Mouse (Mus musculus): ENCODE results near the gene Kcnab1.

The Kcnab1 gene

DNA sequence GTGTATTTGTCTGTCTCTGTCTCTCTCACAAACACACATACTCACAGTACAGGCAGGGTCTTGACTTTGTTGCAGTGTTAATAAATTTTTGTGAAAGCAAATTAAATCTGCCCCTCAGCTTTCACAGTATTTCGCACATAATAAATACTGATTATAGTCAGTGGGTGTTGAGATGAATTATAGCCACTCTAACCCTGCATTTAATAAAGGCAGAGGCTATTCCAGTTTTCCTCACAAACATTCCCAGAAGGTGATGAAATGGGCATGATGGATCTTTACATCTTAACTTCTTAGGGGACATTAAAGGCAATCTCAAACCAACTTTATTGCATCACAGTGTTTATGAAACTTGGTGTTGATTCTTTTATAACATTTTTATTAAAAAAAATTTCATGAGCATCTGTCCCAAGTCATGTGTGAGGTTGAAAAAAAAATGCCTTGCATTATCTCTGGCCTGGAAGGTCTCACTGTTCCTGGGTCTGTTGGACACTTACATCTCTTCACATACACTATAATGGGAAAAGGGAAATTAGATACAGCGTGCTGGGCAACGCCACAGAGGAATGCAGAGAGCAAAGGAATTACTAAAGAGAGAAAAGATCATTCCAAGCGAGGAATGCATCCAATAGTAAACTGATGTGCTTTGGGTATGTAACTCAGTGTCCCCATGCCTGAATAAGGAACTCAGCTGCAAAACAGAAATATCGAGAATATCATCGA is 95.3 kb downstream of the Kcnab1 start:
- no peak for DNase-seq (ENCODE audit: low read depth, low spot score)

- DNase-seq (ENCODE audit: low read depth, low spot score) = no peak
Observed at GRCm38 (mm10) chr3:65205539-65206020, 96.4 kb downstream of the Kcnab1 start.

DNA sequence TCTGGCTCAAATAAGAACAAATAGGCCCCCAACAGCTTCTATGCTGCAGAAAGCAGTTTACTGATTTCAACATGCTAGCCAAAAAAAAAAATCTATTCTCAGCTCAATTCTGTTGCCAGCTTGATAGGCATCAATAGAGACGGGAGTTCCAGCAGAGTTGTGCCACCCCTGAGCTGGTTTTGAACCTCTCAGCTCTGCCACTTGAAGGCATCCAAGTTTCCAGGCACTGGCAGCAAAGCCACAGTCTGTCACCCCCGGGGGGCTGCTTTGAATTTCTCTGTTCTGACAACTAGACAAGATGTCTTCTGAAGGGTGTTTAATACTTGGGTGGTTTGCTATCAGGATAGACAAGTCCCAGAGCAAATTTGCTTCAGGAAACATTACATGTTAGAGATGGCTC is 104.5 kb downstream of the Kcnab1 start:
- DNase-seq (ENCODE audit: low read depth, low spot score) = no peak

GRCm38 (mm10) chr3:65214635-65215034 is 105.5 kb downstream of the Kcnab1 start:
- DNase-seq (ENCODE audit: low read depth, low spot score) = no peak

DNA sequence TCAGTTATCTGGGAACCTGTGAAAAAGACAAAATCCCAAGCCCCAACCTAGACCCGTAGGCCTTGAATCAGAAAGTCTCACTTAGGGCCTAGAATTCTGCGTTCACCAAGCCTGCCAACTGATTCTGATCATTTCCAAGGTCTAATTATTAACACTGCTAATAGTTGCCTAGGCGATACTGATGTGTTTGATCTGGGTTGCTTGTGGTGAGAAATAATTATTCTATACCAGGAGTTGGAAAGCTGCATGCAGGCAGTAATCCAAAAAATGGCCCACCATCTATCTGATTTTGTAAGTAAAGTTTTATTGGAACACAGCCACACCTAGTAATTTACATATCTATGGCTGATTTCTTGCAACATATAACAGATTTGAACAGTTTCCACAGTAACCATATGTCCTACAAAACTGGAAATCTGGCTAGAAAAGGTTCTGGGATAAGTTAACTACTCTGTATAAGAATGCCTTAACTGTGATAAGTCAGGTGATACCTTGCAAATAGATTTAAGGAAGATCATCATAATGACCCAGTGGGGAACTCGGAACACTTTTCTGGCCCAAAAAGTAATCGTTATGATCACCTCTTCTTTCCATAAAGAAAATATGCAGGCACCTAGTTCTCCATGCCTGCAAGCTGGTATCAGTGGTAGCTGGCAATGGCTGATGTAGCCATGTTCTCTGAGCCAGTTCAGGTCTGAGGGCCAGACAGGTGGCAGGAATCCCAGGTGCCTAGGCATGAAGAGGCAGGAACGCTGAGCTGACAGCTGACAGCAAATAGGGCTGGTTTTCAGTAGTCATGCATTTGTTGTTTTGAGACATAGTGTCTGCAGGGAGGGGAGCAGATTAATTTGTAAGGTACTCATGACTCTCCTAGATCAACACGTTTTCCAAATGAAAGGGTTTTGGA is 108.7 kb downstream of the Kcnab1 start:
- DNase-seq (ENCODE audit: low read depth, low spot score) = no peak

DNA sequence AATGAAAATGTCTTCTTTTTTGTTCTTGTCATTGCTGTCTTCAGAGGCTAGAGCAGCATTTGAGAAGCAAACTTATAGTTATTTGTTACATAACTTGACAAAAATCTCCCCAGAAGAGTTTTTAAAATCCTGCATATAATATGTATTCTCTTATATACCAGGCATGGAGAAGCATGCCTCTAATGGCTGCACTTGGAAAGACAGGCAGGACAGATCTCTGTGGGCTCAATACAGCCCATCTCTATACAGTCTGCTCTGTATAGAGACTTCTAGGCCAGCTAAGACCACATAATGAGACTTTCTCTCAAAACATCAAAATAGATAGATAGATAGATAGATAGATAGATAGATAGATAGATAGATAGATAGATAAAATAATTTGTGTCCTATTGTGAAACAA is 111.1 kb downstream of the Kcnab1 start:
- DNase-seq (ENCODE audit: low read depth, low spot score) = no peak

DNA sequence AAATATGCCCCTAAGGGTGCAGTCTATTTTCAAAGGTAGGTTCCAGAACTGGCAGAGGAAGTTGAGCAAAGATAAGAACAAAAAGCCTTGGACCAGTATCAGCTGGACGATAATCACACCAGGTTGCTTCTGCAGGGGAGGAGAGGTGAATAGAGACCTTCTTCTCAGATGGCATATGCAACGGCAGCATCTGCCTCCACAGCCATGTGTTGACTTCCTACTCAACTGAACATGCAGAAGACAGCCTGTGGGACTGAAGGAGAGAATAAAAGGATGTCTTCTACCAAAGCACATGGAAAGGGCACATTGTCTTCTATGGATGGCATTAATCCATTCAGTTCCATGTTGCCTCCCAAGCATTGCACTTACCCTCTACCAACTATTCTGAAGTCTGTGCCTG is 114.5 kb downstream of the Kcnab1 start:
- peak; percentile 49 for DNase-seq (ENCODE audit: low read depth, low spot score)

GRCm38 (mm10) chr3:65230978-65231377 is 121.8 kb downstream of the Kcnab1 start:
- no peak for DNase-seq (ENCODE audit: low read depth, low spot score)

DNA sequence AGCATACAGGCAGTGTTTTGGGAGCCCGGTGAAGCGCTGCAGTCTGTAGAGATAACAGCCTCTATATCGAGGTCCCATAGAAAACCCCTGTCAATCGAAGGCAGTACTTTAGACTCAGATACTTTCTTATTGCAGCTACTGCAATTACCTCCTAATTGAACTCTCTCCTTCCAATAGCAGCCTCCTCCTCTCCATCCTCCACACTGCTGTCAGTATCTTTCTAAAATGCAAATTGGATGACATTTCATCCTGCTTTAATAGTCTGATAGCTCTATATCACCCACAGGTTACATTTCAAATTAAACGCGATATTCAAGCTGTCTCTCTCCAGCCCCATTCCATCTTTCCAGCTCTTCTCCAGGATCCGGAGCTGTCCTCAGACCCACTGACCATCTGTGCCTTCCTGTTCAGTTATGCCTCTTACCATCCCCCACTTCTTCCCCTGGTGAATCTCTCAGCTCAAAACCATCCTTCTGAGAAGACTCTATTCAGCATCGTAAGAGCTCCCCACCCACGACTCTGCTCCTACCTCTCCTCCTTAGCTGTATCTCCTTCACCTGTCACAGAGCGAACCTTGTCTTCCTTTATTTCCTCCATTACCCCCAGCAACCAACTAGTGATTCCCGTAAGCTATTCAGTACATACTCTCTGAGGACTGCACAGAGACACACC is 122.4 kb downstream of the Kcnab1 start:
- DNase-seq (ENCODE audit: low read depth, low spot score) = no peak

GRCm38 (mm10) chr3:65249023-65249422 is 139.8 kb downstream of the Kcnab1 start:
- no peak for DNase-seq (ENCODE audit: low read depth, low spot score)

- DNase-seq (ENCODE audit: low read depth, low spot score) = peak; percentile 27
Observed at GRCm38 (mm10) chr3:65260521-65260920, 151.3 kb downstream of the Kcnab1 start.

DNA sequence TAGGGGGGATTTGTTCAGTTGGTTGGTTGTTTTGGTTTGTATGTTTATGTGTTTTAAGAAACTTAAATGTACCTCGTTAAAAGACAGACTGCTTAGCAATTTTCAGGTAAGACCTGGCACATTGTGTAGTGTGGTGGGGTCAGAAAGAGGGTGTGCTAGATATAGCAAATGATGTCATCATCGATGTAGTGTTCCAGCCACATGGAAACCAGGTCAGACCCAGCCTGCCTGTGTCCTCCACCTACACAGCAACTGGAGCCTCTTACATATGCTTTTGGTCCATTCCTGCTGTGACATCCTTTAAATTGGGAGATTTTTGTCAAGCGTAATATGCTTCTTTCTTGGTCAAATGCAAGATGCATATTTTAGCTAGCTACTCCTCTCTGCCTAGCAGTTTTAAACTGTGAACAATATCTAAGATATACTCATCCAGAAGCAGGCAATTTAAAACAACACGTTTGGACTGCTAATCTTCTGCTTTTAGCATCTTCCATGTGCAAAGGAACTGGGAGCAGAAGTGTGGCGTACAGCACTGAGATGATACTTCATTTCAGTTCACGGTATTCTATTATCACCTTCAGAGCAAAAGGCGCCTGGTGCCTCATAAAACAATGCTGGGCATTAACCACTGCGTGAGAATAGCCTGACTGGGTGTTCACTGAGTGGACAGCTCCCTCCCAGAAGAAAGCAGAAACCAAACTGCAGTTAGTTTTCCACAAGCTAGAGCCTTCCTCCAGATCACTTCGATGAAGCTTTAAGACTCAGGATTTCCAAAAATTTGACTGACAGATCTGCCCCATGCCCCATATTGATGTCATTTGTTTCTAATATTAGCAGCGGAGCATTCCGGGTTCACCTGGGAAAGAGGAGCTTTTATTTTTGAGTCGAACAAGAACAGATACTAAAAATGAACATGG is 153.6 kb downstream of the Kcnab1 start:
- peak; percentile 78 for DNase-seq (ENCODE audit: low read depth, low spot score)

- no peak for DNase-seq (ENCODE audit: low read depth, low spot score)
Observed at GRCm38 (mm10) chr3:65273317-65273716, 164.1 kb downstream of the Kcnab1 start.

DNA sequence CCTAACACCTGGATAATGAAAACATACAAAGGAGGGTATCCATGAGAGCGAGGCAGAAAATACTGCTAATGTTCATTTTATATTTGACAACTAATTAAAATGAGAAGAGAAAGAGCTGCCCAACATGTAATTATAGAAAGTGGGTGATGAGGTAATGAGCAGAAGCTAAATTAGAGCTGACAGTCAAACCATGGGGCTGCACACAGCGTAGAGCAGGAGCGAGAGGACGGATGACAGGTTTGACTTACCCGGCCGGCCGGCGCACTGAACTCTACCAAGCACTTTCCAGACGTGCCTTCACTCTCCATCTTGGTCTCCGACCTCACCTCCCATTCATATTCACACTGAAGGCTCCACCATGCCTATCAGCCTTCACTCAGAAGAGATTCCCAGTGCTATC is 168.6 kb downstream of the Kcnab1 start:
- no peak for DNase-seq (ENCODE audit: low read depth, low spot score)

DNA sequence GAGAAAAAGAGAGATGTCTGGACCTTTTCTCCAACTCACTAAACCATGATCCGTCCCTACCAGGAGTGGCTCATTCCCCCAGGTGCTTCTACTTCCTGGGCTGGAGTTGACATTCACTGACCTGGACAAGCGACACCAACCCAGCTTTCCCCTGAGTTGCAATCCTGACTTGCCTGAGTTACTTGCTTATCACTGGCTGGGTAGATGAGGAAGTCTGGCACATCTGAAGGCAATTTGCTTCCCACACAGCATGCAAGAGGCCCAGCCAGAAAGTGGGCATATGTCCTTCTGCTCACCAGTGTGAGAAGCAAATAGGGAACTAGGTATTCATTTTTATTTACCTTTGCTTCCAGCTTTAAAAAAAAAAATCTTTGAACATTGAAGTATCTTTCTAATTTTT is 174.2 kb downstream of the Kcnab1 start:
- no peak for DNase-seq (ENCODE audit: low read depth, low spot score)

DNA sequence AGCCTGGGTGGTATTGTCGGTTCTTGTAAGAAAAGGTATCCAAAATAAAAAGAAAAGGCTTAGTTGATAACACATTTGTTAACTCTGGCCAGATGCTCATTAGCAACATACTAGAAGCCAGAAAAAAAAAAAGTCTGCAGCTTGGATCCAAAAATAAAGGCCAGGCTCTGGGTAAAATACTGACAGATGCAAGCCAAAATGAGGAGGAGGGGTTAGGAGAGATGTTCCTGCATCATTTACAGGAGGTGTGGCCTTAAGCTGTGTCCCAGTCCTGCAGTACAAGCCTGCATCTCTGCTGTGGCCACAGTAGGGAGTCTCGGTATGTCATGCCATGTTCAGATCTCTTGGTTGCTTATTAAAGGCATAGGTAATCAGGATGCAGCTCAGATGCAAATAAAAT is 179.8 kb downstream of the Kcnab1 start:
- DNase-seq (ENCODE audit: low read depth, low spot score) = peak; percentile 57

- DNase-seq (ENCODE audit: low read depth, low spot score) = peak; percentile 80
Observed at GRCm38 (mm10) chr3:65296996-65297395, 187.8 kb downstream of the Kcnab1 start.

DNA sequence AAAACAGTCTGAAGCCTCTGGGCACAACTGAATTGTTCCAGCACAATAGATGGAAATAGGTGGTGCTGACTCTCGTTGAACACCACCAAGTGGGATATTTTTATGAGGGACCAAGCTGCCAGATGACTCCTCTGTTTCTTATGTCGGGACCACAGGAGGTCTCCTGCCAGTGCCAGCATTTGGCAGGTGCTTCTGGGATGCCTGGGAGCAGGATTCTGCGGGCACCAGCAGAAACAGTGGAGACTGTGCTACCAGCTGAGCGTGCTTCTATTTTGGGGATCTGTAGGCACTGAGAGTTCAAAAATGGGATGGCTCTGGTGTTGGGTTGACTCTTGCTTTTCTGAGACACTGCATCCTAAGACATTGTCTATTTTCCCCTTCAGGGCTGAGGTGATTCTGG is 190.0 kb downstream of the Kcnab1 start:
- DNase-seq (ENCODE audit: low read depth, low spot score) = no peak

DNA sequence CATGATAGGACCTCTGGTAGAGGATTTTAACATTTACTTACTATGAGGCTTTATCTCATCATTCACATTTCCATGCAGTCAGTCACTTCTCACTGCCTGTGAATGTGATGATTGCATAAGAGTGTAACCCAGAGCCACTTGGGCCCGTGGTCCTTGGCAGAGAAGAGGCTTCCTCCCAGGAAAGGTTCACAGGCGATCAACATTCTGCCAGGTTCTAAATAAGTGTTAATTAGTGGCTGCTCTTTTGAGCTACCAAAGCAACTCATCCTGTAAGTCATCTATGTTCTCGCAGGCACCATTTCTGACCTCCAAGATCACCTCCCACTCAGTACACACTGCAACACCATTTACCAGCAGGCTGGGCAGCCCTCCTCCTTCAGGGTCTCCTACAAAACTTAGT is 192.3 kb downstream of the Kcnab1 start:
- DNase-seq (ENCODE audit: low read depth, low spot score) = no peak

DNA sequence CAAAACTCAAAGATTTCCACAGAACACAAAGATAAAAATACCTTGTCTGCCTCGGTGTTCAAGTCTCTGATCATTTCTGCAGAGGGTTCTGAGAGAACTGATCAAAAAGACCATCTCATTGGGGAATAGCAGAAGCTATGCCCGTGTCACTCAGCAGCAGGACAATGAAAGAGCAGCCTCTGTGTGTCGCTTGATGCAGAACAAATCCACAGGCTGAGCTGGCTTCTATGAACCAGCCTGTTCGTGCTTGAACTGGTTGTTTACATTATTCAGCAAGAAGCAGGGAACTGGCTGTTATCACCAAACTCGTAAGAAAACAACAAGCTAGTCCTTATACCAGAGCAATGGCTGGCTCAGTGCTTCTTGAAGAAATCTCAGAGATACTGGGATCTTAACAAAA is 193.4 kb downstream of the Kcnab1 start:
- DNase-seq (ENCODE audit: low read depth, low spot score) = peak; percentile 58

DNA sequence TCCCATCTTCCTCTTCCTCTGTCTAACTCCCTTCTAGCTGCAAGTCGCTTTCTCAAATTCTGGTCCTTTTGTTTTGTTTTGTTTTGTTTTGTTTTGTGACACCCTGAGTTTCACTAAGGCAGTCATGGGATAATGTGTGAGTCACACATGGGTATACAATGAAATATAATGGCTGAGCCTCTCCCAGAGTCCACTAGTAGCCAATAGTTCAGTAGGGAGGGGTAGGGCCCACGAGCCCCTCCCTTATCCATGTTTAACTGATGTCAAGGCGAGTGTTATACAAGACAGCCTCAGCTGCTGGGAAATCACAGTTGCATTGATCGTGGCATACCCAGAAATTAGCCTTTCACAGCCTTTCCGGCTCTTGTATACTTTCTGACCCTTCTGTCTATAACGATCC is 206.7 kb downstream of the Kcnab1 start:
- no peak for DNase-seq (ENCODE audit: low read depth, low spot score)

Measured in telencephalon, adult 2 months (tissue).